Mouse (Mus musculus): Measurements from ENCODE around the gene Ager. TPM values are rescaled to one million over a fixed set of nuclear protein-coding genes. Genes with fewer than 3 reads are reported as not detected.

The Ager gene
- polyA plus RNA-seq, 1 experiment from 2014 or later: 1.0 TPM

DNA sequence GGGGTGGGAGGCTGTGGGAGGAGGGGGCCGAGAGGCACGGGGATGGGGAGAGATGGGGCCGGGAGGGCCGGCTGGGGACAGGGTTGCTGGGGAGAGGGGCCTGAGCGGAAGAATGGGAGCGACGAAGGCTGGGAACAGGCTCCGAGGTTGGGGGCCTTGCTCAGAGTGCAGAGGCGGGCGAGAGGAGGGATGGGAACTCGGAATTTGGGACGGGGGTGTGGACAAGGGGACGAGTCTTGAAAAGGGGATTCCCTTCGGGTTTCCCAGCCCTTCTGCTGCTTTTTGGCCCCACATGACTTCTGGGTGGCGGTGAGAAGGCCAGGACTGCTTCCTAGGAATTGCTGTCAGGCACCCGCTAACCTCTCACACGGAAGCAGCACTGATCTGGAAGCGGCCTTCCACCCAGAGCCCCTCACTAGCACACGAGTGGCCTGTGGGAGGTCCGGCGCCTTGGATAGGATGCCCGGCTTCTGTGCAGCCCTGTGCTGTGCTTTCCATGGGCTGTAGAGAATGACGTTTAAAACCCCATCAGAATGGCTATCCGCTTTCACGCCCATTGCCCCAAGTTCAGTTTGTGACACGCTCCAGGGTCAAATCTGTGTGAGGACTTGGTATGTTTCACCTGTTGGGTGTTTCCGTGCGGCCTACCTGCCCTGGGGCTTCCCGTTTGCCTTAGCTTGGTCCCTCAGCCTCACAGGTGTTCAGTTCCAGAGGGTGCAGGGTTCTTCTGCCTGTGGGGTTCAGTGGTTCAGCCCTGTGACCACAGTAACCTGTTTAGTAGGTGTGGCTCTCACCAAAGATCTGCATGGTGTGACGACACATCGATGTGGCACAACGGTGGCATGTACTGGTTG lies 8.8 kb downstream of the Ager start:
- peak overlapping the region; percentile 92 for H3K27ac ChIP-seq (replicated peaks)

DNA sequence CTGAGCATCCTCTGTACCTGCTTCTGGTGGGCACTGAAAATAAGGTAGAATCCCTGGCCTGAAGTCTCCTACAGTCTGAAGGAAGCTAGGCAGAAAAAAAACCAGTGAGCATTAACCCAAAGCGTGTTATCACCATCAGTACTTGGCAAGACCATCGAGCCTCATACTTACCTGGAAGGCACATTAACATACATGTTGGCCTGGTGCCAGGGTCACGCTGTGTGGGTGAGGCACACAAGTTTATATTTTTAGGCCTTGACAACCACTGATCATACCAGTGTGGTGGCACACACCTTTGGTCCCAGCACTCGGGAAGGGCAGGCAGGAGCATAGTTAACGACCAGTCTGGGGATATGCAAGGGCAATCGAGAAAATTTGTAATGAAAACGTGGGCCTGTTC lies 10.3 kb downstream of the Ager start:
- no peaks in the 10 kb centered on the region for H3K27me3 ChIP-seq (replicated peaks)
- H3K4me2 ChIP-seq: peak overlapping the region; percentile 97; the same call in 1 of the 2 replicates
- H3K27ac ChIP-seq (replicated peaks): no peak overlapping the region
- ATAC-seq (ENCODE audit: low FRiP score): no peak
- 80% methylated on average over 7 of the region's 7 CpGs for WGBS
- 0 out of 2 replicates have a peak overlapping the region, but pooled peaks have one; percentile 97 for H3K9ac ChIP-seq (replicated peaks)
- no peaks in the 10 kb centered on the region for H3K9me3 ChIP-seq (replicated peaks)
- peaks cover 28% of the 10 kb centered on the region for H3K36me3 ChIP-seq
- H3K4me1 ChIP-seq: peaks cover 41% of the 10 kb centered on the region
- H3K4me3 ChIP-seq (replicated peaks): no peak overlapping the region

More for the DNA sequence above, 8.8 kb downstream of the Ager start:
- H3K4me1 ChIP-seq: peaks cover 51% of the 10 kb centered on the region
- H3K36me3 ChIP-seq: peaks cover 20% of the 10 kb centered on the region
- H3K9ac ChIP-seq (replicated peaks): peak overlapping the region; percentile 97
- H3K4me2 ChIP-seq: peak overlapping the region; percentile 97
- H3K9me3 ChIP-seq (replicated peaks): no peaks in the 10 kb centered on the region
- H3K4me3 ChIP-seq (replicated peaks): peak overlapping the region; percentile 84
- no peaks in the 10 kb centered on the region for H3K27me3 ChIP-seq (replicated peaks)
- no peak for ATAC-seq (ENCODE audit: low FRiP score)
- WGBS: 16% methylated on average over 32 of the region's 32 CpGs

DNA sequence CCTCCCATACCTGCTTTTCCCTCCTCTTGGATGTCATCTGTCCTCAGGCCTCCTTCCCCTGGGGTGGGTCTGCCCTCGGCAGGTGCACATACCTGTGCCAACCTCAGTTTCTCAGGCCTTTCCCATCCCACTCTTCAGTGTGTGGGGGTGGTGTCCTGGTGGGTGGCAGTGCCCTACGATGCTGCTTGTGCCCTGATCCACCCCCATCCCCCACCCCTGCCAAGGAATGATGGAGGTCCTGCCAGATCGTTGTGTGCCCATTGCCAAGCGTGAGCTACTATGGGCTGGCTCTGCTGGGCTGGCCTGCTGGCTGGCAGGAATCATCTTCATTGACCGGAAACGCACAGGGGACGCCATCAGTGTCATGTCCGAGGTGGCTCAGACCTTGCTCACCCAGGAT lies 13.4 kb downstream of the Ager start:
- ATAC-seq (ENCODE audit: low FRiP score): no peak
- peaks cover 50% of the 10 kb centered on the region for H3K36me3 ChIP-seq

DNA sequence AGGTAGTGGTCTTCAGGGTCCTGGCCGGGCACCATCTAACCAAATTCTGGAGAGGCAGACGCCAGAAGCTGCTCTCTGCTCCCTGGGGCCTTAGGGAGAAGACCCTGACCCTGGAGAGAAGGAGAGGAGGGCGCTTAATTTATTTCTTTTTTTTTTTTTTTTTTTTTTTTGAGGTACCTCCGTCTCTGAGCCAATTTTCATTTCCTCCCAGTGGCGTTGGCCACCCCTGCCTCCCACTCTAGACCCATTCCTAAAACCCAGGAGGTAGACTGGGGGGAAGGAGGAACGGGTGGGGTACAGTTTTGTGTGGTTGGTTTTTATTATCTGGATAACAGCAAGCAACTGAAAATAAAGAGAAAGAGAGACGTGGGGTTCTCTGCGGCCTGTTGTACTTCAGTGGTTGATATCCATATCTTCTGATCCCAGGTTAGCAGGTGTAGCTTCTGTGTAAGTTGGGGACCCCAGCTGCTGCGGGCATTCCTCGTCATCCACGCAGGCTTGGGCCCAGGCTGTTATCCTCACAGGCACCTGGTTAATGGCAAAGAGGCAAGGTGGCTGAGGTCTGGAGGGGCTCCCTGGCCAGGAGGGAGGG lies 15.5 kb downstream of the Ager start:
- no peak overlapping the region for H3K9ac ChIP-seq (replicated peaks)
- H3K27me3 ChIP-seq (replicated peaks): no peaks in the 10 kb centered on the region
- H3K4me3 ChIP-seq (replicated peaks): no peak overlapping the region
- no peaks in the 10 kb centered on the region for H3K9me3 ChIP-seq (replicated peaks)
- no peak overlapping the region for H3K27ac ChIP-seq (replicated peaks)
- peaks cover 65% of the 10 kb centered on the region for H3K36me3 ChIP-seq
- peaks cover 11% of the 10 kb centered on the region for H3K4me1 ChIP-seq
- H3K4me2 ChIP-seq: no peak overlapping the region
- ATAC-seq (ENCODE audit: low FRiP score): no peak
- WGBS: 91% methylated on average over 11 of the region's 11 CpGs

More for the DNA sequence above, 13.4 kb downstream of the Ager start:
- WGBS: 89% methylated on average over 8 of the region's 8 CpGs
- H3K4me3 ChIP-seq (replicated peaks): no peak overlapping the region
- no peaks in the 10 kb centered on the region for H3K27me3 ChIP-seq (replicated peaks)
- no peak overlapping the region for H3K27ac ChIP-seq (replicated peaks)
- H3K9ac ChIP-seq (replicated peaks): no peak overlapping the region
- H3K9me3 ChIP-seq (replicated peaks): no peaks in the 10 kb centered on the region
- H3K4me1 ChIP-seq: peaks cover 29% of the 10 kb centered on the region
- H3K4me2 ChIP-seq: no peak overlapping the region

DNA sequence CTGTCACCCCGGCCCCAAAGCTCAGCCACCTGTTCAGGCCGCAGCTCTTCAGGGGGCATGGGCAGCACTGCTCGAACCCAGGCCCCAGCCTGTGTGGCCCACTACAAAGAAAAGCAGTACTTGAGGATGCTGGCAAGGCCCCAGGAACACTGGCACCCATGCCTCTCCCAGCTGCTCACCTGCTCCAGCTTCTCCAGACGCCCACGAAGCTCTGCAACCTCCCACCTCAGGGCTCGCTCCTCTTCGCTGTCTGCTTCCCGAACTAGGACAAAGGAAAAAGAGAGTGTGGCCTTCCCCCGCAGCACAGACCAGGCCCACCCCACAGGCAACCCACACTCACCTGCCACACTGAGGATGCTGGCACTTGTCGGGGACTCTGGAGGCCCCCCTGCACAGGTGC lies 16.2 kb downstream of the Ager start:
- Histone ChIP-seq H3K4me1 (peaks cover 4% of the 10 kb centered on the region), H3K9me3 (replicated peaks) (no peaks in the 10 kb centered on the region), H3K27me3 (replicated peaks) (no peaks in the 10 kb centered on the region), H3K4me2 (no peak overlapping the region), H3K9ac (replicated peaks) (no peak overlapping the region), H3K36me3 (peaks cover 65% of the 10 kb centered on the region), H3K4me3 (replicated peaks) (no peak overlapping the region), H3K27ac (replicated peaks) (no peak overlapping the region)
- ATAC-seq (ENCODE audit: low FRiP score): no peak
- WGBS: 86% methylated on average over 10 of the region's 10 CpGs

DNA sequence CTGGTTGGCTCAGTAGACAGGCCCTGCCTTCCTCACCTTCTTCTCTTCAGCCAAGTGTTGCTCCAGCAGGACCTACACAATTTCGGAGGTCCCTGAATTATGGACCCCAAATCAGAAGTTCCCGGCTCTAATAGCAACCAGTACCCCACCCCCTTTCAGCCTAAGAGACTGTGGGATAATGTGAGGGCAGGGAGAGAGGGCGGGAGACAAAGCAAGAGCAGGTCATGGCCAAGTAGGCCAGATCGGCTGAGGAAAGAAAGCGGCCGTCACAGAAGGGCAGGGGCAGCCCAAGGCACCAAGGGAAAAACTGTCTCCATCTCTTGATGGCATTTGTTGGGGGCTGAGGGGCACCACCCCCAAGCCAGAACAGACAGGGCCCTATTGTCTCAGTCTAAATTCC lies 18.2 kb downstream of the Ager start, which contains the start of gene Egfl8:
TSS of gene Egfl8 (minus strand) at position 101 of the 400 bp plus-strand sequence.
- H3K27ac ChIP-seq (replicated peaks): 0 out of 2 replicates have a peak within 1 kb of the TSS, but pooled peaks have one; percentile 9
- WGBS: 62% methylated on average over 6 of the region's 6 CpGs
- no peaks in the 10 kb centered on the region for H3K9me3 ChIP-seq (replicated peaks)
- H3K27me3 ChIP-seq (replicated peaks): no peaks in the 10 kb centered on the region
- H3K9ac ChIP-seq (replicated peaks): no peak within 1 kb of the TSS
- H3K4me2 ChIP-seq: no peak within 1 kb of the TSS; the same call in 1 of the 2 replicates
- no peaks in the 10 kb centered on the region for H3K4me1 ChIP-seq
- no peak for ATAC-seq (ENCODE audit: low FRiP score)
- H3K4me3 ChIP-seq (replicated peaks): no peak within 1 kb of the TSS
- H3K36me3 ChIP-seq: peaks cover 66% of the 10 kb centered on the region

DNA sequence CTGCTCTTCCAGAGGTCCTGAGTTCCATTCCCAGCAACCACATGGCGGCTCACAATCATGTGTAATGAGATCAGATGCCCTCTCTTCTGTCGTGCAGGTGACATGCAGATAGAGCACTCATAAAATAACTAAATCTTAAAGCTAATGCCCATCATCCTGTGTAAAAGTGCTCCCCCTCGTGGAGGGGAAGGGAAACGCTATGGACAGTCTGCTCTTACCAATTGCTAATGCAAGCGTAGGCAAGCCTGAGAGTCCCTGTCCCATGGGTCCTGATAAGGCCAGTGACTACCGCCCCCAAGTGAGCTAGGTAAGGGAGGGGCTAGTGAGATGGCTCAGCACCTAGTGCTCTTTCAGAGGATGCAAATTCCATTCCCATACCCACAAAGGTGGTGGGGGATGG lies 21.3 kb downstream of the Ager start:
- H3K9me3 ChIP-seq (replicated peaks): no peaks in the 10 kb centered on the region
- H3K9ac ChIP-seq (replicated peaks): no peak overlapping the region
- H3K4me3 ChIP-seq (replicated peaks): no peak overlapping the region
- no peaks in the 10 kb centered on the region for H3K4me1 ChIP-seq
- no peak overlapping the region for H3K27ac ChIP-seq (replicated peaks)
- ATAC-seq (ENCODE audit: low FRiP score): no peak
- H3K36me3 ChIP-seq: peaks cover 59% of the 10 kb centered on the region
- H3K4me2 ChIP-seq: no peak overlapping the region
- WGBS: 12% methylated on average over 6 of the region's 6 CpGs
- H3K27me3 ChIP-seq (replicated peaks): no peaks in the 10 kb centered on the region

DNA sequence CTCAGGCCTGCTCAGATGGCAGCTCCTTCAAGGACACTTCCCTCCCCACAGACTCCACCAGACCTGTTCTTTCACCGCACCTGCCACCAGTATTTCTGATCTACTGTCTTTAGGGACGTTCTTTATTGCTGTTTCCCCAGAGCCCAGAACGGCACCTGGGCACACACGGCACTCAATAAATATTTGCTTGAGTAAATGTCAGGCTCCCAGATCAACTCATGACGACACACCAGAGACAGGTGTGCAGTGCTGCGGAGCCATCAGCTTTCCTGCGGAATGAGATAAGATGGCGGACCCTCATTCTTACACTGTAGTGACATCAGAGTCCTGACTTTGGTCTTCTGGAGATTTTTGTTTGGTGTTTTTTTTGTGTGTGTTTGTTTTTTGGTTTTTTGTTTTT lies 23.3 kb downstream of the Ager start:
- Histone ChIP-seq H3K36me3 (peaks cover 48% of the 10 kb centered on the region), H3K4me1 (peaks cover 9% of the 10 kb centered on the region), H3K9ac (replicated peaks) (no peak overlapping the region), H3K9me3 (replicated peaks) (no peaks in the 10 kb centered on the region), H3K27ac (replicated peaks) (no peak overlapping the region), H3K27me3 (replicated peaks) (no peaks in the 10 kb centered on the region), H3K4me2 (no peak overlapping the region), H3K4me3 (replicated peaks) (no peak overlapping the region)
- WGBS: 74% methylated on average over 8 of the region's 8 CpGs
- no peak for ATAC-seq (ENCODE audit: low FRiP score)

DNA sequence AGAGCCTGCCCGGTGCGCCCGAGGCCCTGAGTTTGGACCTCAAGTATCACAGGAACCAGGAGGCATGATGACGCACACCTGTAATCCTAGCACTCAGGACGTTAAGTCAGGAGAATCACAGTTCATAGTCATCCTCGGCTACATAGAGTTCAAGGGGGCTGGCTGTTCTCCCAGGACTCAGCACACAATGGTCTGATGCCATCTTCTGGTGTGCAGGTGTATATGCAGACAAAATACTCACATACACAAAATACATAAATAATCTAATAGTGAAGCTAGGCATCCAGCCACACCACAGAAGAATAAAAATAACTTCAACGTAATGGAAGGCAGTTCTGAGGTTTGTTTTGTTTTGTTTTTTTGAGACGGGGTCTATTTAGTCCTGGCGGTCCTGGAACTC lies 25.5 kb downstream of the Ager start:
- no peak overlapping the region for H3K9ac ChIP-seq (replicated peaks)
- H3K4me3 ChIP-seq (replicated peaks): no peak overlapping the region
- H3K36me3 ChIP-seq: peaks cover 33% of the 10 kb centered on the region
- no peaks in the 10 kb centered on the region for H3K27me3 ChIP-seq (replicated peaks)
- H3K4me1 ChIP-seq: peaks cover 22% of the 10 kb centered on the region
- WGBS: 87% methylated on average over 9 of the region's 9 CpGs
- no peak overlapping the region for H3K4me2 ChIP-seq
- H3K9me3 ChIP-seq (replicated peaks): no peaks in the 10 kb centered on the region
- H3K27ac ChIP-seq (replicated peaks): no peak overlapping the region
- no peak for ATAC-seq (ENCODE audit: low FRiP score)

DNA sequence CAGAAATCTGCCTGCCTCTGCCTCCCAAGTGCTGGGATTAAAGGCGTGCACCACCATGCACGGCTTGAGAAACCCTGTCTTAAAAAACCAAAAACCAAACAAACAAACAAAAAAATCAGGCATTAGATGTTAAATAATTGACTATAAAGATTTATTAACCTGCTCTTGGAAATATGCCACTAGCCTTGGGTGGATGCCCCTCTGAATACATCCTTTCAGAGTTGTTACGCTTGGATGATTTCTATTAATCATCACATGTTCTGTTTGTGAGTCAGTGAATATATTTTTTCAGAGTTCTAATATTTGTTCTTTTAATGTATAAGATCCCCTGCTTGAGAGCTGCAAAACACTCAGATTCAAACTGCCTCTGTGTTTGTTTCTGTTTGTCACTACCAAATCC lies 27.3 kb downstream of the Ager start:
- Histone ChIP-seq H3K9me3 (replicated peaks) (no peaks in the 10 kb centered on the region), H3K4me2 (no peak overlapping the region), H3K4me3 (replicated peaks) (no peak overlapping the region), H3K27me3 (replicated peaks) (no peaks in the 10 kb centered on the region; the same call in 1 of the 2 replicates), H3K9ac (replicated peaks) (no peak overlapping the region), H3K4me1 (peaks cover 40% of the 10 kb centered on the region), H3K27ac (replicated peaks) (no peak overlapping the region), H3K36me3 (peaks cover 27% of the 10 kb centered on the region)
- no peak for ATAC-seq (ENCODE audit: low FRiP score)
- WGBS: 95% methylated on average over 3 of the region's 3 CpGs

DNA sequence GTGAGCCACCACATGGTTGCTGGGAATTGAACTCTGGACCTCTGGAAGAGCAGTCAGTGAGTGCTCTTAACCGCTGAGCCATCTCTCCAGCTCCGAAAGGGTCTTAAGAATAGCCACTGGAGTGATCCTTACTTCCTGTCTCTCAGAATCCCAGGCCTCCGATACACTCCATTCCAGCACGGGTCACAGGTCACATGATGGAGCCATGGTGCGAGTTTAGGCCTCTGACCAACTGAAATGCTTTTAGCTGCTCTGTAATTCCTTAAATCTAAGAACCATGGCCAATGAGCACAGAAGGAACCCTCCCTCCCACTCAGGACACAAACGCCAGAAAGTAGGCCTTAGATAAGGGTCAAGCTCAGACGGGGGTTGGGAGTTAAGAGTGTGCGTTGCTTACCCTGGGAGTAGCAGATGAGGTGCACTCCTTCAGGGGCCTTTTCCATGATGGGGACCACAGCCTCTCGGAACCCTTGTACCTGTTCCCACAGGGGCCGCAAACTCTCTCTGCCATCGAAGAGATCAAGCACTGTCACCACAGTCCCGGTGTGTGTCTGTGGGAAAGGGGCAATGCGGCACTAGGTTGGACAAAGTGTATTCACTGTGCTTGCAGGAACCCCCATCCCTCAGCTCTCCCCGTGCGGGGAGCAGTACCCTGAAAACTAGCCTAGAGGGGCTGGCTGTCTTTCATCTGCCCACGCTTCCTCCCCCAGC lies 28.6 kb downstream of the Ager start:
- Histone ChIP-seq H3K27ac (replicated peaks) (peak overlapping the region; percentile 93), H3K9ac (replicated peaks) (peak overlapping the region; percentile 70), H3K4me1 (peaks cover 52% of the 10 kb centered on the region), H3K4me3 (replicated peaks) (peak overlapping the region; percentile 78), H3K4me2 (peak overlapping the region; percentile 90), H3K27me3 (replicated peaks) (peaks cover 5% of the 10 kb centered on the region; the same call in 1 of the 2 replicates), H3K9me3 (replicated peaks) (no peaks in the 10 kb centered on the region), H3K36me3 (peaks cover 21% of the 10 kb centered on the region)
- ATAC-seq (ENCODE audit: low FRiP score): no peak
- 53% methylated on average over 16 of the region's 16 CpGs for WGBS

Data from neural tube, embryonic 15.5 days (tissue).